Mouse (Mus musculus) neural tube, embryonic 12.5 days (tissue): ENCODE results near the gene Xpnpep3. TPM values are rescaled to one million over a fixed set of nuclear protein-coding genes. Genes with fewer than 3 reads are reported as not detected.

Experiments used
- ATAC-seq: fragments of 200-750 bp; cut with Nextera tagmentation; 2 replicates; pipeline ENCODE4 v1.8.0; 2017; ENCODE audit warnings: low read depth, mild to moderate bottlenecking, moderate TSS enrichment, moderate library complexity; ENCODE audit not compliant: low FRiP score
- H3K27ac ChIP-seq: fragments of 300-500 bp; sonication (generic); 2 replicates; pipeline ENCODE4 v1.5.1; 2016
- H3K27me3 ChIP-seq: fragments of 300-500 bp; sonication (generic); replicated peaks from 2 replicates; pipeline ENCODE4 v1.6.1; 2016; ENCODE audit warnings: mild to moderate bottlenecking
- H3K36me3 ChIP-seq: fragments of 300-500 bp; sonication (generic); 2 replicates; pipeline ENCODE4 v1.6.1; 2016; ENCODE audit warnings: mild to moderate bottlenecking
- H3K4me1 ChIP-seq: fragments of 300-500 bp; sonication (generic); 2 replicates; pipeline ENCODE4 v1.6.1; 2016
- H3K4me2 ChIP-seq: fragments of 300-500 bp; sonication (generic); replicated peaks from 2 replicates; pipeline ENCODE4 v1.6.1; 2016; ENCODE audit warnings: mild to moderate bottlenecking
- H3K4me3 ChIP-seq: fragments of 300-500 bp; sonication (generic); 2 replicates; pipeline ENCODE4 v1.5.1; 2016
- H3K9ac ChIP-seq: fragments of 300-500 bp; sonication (generic); 2 replicates; pipeline ENCODE4 v1.6.1; 2016; ENCODE audit warnings: mild to moderate bottlenecking
- H3K9me3 ChIP-seq: fragments of 300-500 bp; sonication (generic); 2 replicates; pipeline ENCODE4 v1.6.1; 2016; ENCODE audit warnings: mild to moderate bottlenecking
- WGBS: fragments of 180-500 bp; shearing (Covaris S2); methylation state at CpG from one replicate; pipeline ENCODE4 v1.1.7; 2016; 5-methylcytosine and 5-hydroxymethylcytosine counted together
- polyA plus RNA-seq: library from polyadenylated mRNA; unstranded; fragments of >200 nt; fragmentation: Nextera tagmentation; extraction: Ambion mirVana; gene quantifications from 2 replicates; pipeline ENCODE4 v1.2.1, GENCODE M21; 2016

Gene Xpnpep3
- polyA plus RNA-seq, 1 experiment from 2014 or later = 9.7 TPM

GRCm38 (mm10) chr15:81365246-81365645 lies 34.7 kb upstream of the Xpnpep3 start:
- Histone ChIP-seq H3K9ac (no peak overlapping the region), H3K4me1 (peaks cover 7% of the 10 kb centered on the region; the same call in 1 of the 2 replicates), H3K9me3 (no peaks in the 10 kb centered on the region), H3K27me3 (no peaks in the 10 kb centered on the region), H3K4me3 (no peak overlapping the region), H3K27ac (no peak overlapping the region), H3K4me2 (no peak overlapping the region), H3K36me3 (peaks cover 58% of the 10 kb centered on the region)
- WGBS = 94% methylated on average over 8 of the region's 8 CpGs
- no peak for ATAC-seq

DNA sequence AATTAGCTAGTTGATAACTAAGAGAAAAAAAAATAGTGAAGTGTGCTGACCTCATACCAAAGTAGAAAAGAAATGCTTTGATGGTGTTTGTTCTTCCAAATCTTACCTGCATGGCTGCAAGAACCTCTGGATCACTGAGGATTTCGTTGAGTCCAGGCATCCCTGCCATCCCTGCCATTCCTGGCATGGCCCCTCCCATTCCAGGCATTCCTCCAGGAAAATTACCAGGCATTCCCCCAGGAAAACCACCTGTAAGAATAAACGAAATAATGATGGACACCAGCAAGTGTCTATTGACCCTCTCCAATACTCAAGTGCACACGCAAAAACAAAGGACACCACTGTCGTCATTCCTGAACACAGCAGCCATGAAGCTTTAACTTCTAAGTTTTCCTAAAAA lies 33.7 kb upstream of the Xpnpep3 start:
- Histone ChIP-seq H3K9ac (no peak overlapping the region), H3K27me3 (no peaks in the 10 kb centered on the region), H3K27ac (no peak overlapping the region), H3K36me3 (peaks cover 65% of the 10 kb centered on the region), H3K9me3 (no peaks in the 10 kb centered on the region), H3K4me1 (peaks cover 5% of the 10 kb centered on the region; the same call in 1 of the 2 replicates), H3K4me2 (no peak overlapping the region), H3K4me3 (no peak overlapping the region)
- WGBS = 88% methylated on average over 4 of the region's 4 CpGs
- no peak for ATAC-seq

GRCm38 (mm10) chr15:81368601-81369000 lies 31.3 kb upstream of the Xpnpep3 start:
- H3K4me1 ChIP-seq = no peaks in the 10 kb centered on the region
- 93% methylated on average over 1 of the region's 1 CpGs for WGBS

GRCm38 (mm10) chr15:81370356-81370755 lies 29.6 kb upstream of the Xpnpep3 start:
- no peak for ATAC-seq
- Histone ChIP-seq H3K27ac (no peak overlapping the region), H3K27me3 (no peaks in the 10 kb centered on the region), H3K4me1 (no peaks in the 10 kb centered on the region), H3K9me3 (no peaks in the 10 kb centered on the region), H3K36me3 (peaks cover 77% of the 10 kb centered on the region), H3K4me2 (no peak overlapping the region), H3K9ac (no peak overlapping the region), H3K4me3 (no peak overlapping the region)
- WGBS = 73% methylated on average over 1 of the region's 1 CpGs

More at GRCm38 (mm10) chr15:81368601-81369000, 31.3 kb upstream of the Xpnpep3 start:
- H3K9me3 ChIP-seq = no peaks in the 10 kb centered on the region
- H3K9ac ChIP-seq = no peak overlapping the region
- H3K4me3 ChIP-seq = no peak overlapping the region
- peaks cover 78% of the 10 kb centered on the region for H3K36me3 ChIP-seq
- no peak for ATAC-seq
- H3K4me2 ChIP-seq = no peak overlapping the region
- no peaks in the 10 kb centered on the region for H3K27me3 ChIP-seq
- H3K27ac ChIP-seq = no peak overlapping the region

DNA sequence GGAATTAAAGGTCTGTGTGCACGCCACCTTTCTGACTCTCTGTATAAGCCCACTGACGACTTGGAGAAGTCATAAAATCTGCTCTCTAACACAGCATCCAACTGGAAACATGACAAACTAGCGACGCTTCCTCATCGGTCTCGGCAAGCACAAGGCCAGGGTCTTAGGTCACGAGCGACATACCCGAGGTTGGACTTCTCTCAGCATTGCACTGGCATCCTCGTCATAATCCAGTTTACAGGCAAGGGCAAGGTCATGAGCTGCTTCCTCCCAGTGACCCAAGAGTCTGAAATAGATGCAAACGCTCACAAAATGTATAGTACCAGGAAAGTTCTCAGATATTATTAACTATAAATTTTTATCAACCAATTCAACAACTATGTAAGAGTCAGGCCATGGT lies 25.3 kb upstream of the Xpnpep3 start:
- no peak overlapping the region for H3K9ac ChIP-seq
- H3K36me3 ChIP-seq = peaks cover 59% of the 10 kb centered on the region
- H3K27me3 ChIP-seq = no peaks in the 10 kb centered on the region
- no peak overlapping the region for H3K27ac ChIP-seq
- no peaks in the 10 kb centered on the region for H3K4me1 ChIP-seq
- 94% methylated on average over 11 of the region's 11 CpGs for WGBS
- no peak for ATAC-seq
- no peak overlapping the region for H3K4me3 ChIP-seq
- H3K4me2 ChIP-seq = no peak overlapping the region
- H3K9me3 ChIP-seq = no peaks in the 10 kb centered on the region

DNA sequence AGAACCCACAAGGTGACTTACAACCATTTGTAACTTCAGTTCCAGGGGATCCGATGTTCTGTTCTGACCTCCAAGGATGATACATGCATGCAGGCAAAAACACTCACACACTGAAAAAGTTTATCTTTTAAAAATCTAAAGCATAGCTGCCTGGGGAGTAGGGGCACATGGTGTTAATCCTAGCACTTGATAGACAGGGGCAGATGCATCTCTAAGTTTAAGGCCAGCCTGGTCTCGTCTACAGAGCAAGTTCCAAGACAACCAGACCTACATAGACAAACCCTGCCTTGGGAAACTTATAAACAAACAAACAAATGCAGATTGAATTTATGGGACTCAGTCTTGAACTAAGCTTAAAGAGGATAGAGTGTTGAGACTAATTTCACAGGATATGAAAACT lies 21.1 kb upstream of the Xpnpep3 start:
- H3K4me2 ChIP-seq = no peak overlapping the region
- no peak for ATAC-seq
- 91% methylated on average over 2 of the region's 2 CpGs for WGBS
- H3K4me3 ChIP-seq = no peak overlapping the region
- no peak overlapping the region for H3K9ac ChIP-seq
- peaks cover 50% of the 10 kb centered on the region for H3K36me3 ChIP-seq
- no peak overlapping the region for H3K27ac ChIP-seq
- H3K4me1 ChIP-seq = no peaks in the 10 kb centered on the region
- no peaks in the 10 kb centered on the region for H3K9me3 ChIP-seq
- no peaks in the 10 kb centered on the region for H3K27me3 ChIP-seq

- no peak for ATAC-seq
- H3K4me2 ChIP-seq = no peak overlapping the region
- no peak overlapping the region for H3K27ac ChIP-seq
- H3K4me1 ChIP-seq = no peaks in the 10 kb centered on the region
- H3K27me3 ChIP-seq = no peaks in the 10 kb centered on the region
- peaks cover 74% of the 10 kb centered on the region for H3K36me3 ChIP-seq
- H3K4me3 ChIP-seq = no peak overlapping the region
- H3K9ac ChIP-seq = no peak overlapping the region
- WGBS = 96% methylated on average over 5 of the region's 5 CpGs
- H3K9me3 ChIP-seq = no peaks in the 10 kb centered on the region
Observed at GRCm38 (mm10) chr15:81386327-81386726, 13.6 kb upstream of the Xpnpep3 start.

DNA sequence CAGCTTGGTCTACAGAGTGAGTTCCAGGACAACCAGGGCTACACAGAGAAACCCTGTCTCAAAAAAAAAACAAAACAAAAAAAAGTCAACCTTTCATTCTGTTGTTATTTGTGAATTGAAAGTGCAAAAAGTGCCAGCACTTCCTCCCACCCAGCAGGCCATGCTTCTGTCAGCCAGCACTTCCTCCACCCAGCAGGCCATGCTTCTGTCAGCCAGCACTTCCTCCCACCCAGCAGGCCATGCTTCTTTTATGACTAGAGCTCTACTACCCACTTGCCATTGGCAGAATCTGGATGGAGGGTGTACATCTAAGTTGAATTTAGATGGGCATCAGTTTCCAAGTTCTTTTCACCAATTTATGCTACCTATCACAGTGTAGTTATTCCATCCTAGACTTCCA lies 6.9 kb upstream of the Xpnpep3 start:
- H3K36me3 ChIP-seq = peaks cover 28% of the 10 kb centered on the region

DNA sequence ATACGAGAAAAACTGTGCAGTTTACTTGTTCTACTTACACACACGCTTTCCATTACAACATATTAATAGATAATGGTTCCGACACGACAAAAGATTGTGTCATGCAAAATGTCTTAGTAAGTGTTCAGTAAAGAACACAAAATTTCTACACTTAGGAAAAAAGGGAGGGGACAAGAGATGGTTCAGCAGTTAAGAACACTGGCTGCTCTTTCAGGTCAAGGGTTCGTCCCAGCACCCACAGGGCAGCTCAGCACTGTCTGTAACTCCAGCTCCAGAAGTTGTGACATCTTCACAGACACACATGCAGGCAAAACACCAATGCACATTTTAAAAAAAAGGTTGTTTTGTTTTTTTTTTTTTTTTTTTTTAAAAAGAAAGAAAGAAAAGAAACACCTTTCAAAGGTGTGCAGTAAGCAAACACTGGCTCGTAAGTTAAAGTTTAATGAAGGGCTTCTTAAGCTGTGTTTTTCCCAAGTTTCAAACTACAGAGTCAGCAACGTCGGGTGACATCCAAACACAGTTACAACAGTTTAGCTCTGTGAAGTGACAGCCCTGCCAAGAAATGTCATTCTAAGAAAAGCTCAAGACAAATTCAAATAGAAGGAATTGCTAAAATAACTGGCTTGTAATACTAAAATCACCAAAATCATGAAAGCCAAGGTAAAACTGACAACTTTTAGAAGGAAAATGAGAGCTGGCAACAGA lies 5.6 kb upstream of the Xpnpep3 start:
- peaks cover 6% of the 10 kb centered on the region for H3K4me1 ChIP-seq
- peaks cover 21% of the 10 kb centered on the region for H3K36me3 ChIP-seq
- no peaks in the 10 kb centered on the region for H3K27me3 ChIP-seq
- ATAC-seq = no peak
- no peak overlapping the region for H3K4me3 ChIP-seq
- 90% methylated on average over 8 of the region's 8 CpGs for WGBS
- no peak overlapping the region for H3K9ac ChIP-seq
- no peak overlapping the region for H3K27ac ChIP-seq
- no peaks in the 10 kb centered on the region for H3K9me3 ChIP-seq
- H3K4me2 ChIP-seq = no peak overlapping the region

More for the DNA sequence above, 6.9 kb upstream of the Xpnpep3 start:
- Histone ChIP-seq H3K27me3 (no peaks in the 10 kb centered on the region), H3K9ac (no peak overlapping the region), H3K4me2 (no peak overlapping the region), H3K27ac (no peak overlapping the region), H3K4me3 (no peak overlapping the region), H3K9me3 (no peaks in the 10 kb centered on the region), H3K4me1 (no peaks in the 10 kb centered on the region; the same call in 1 of the 2 replicates)
- ATAC-seq = no peak

GRCm38 (mm10) chr15:81398189-81398588 lies 1.7 kb upstream of the Xpnpep3 start:
- no peaks in the 10 kb centered on the region for H3K9me3 ChIP-seq
- peak overlapping the region; percentile 82 for H3K4me3 ChIP-seq
- no peak for ATAC-seq
- H3K36me3 ChIP-seq = no peaks in the 10 kb centered on the region
- no peak overlapping the region for H3K27ac ChIP-seq
- no peaks in the 10 kb centered on the region for H3K27me3 ChIP-seq
- peak overlapping the region; percentile 80 for H3K4me2 ChIP-seq
- peaks cover 14% of the 10 kb centered on the region for H3K4me1 ChIP-seq
- H3K9ac ChIP-seq = peak overlapping the region; percentile 90

GRCm38 (mm10) chr15:81399297-81399637 lies 671 bp upstream of the Xpnpep3 start:
- peak overlapping the region; percentile 82 for H3K4me3 ChIP-seq
- peak; percentile 79; the same call in 1 of the 2 replicates for ATAC-seq
- H3K27me3 ChIP-seq = no peaks in the 10 kb centered on the region
- H3K9ac ChIP-seq = peak overlapping the region; percentile 90
- H3K4me1 ChIP-seq = peaks cover 14% of the 10 kb centered on the region
- H3K36me3 ChIP-seq = no peaks in the 10 kb centered on the region
- H3K9me3 ChIP-seq = no peaks in the 10 kb centered on the region
- H3K4me2 ChIP-seq = peak overlapping the region; percentile 80
- H3K27ac ChIP-seq = peak overlapping the region; percentile 81
- under 1% methylated on average over 21 of the region's 21 CpGs for WGBS

- H3K4me3 ChIP-seq = no peak overlapping the region
Observed at GRCm38 (mm10) chr15:81405008-81405407, 5.1 kb downstream of the Xpnpep3 start.

DNA sequence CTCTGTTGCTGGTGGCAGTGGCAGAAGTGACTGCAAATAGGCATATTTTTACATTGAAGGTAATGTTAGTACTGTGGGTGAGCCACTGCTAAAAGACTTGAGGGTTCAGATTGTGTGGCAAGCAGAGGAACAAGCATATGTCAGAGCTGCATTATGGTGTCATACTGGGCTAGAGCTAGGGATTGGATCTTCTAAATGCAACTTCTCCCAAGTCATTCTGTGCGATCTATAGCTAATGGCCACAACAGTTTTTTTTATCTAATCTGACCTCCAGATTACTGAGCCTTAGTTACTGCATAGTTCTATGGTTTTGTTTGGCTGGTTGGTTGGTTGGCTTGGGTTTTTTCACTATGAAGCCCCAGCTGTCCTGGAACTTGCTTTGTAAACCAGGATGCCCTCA lies 8.3 kb downstream of the Xpnpep3 start, which contains the start of gene Dnajb7:
Dnajb7 (minus strand) TSS at position 101 of the 400 bp plus-strand sequence.
- no peaks in the 10 kb centered on the region for H3K4me1 ChIP-seq
- no peak within 1 kb of the TSS for H3K4me2 ChIP-seq
- no peaks in the 10 kb centered on the region for H3K36me3 ChIP-seq
- H3K27me3 ChIP-seq = no peaks in the 10 kb centered on the region
- no peak within 1 kb of the TSS for H3K9ac ChIP-seq
- ATAC-seq = no peak
- no peak within 1 kb of the TSS for H3K27ac ChIP-seq
- no peak within 1 kb of the TSS for H3K4me3 ChIP-seq
- WGBS = 97% methylated on average over 1 of the region's 1 CpGs
- no peaks in the 10 kb centered on the region for H3K9me3 ChIP-seq

More at GRCm38 (mm10) chr15:81405008-81405407, 5.1 kb downstream of the Xpnpep3 start:
- no peaks in the 10 kb centered on the region for H3K27me3 ChIP-seq
- peaks cover 7% of the 10 kb centered on the region for H3K4me1 ChIP-seq
- 86% methylated on average over 3 of the region's 3 CpGs for WGBS
- H3K27ac ChIP-seq = no peak overlapping the region
- no peaks in the 10 kb centered on the region for H3K36me3 ChIP-seq
- ATAC-seq = no peak
- H3K9ac ChIP-seq = no peak overlapping the region
- no peaks in the 10 kb centered on the region for H3K9me3 ChIP-seq
- no peak overlapping the region for H3K4me2 ChIP-seq
